Mouse (Mus musculus): ENCODE results near the gene Abhd17c.

DNA sequence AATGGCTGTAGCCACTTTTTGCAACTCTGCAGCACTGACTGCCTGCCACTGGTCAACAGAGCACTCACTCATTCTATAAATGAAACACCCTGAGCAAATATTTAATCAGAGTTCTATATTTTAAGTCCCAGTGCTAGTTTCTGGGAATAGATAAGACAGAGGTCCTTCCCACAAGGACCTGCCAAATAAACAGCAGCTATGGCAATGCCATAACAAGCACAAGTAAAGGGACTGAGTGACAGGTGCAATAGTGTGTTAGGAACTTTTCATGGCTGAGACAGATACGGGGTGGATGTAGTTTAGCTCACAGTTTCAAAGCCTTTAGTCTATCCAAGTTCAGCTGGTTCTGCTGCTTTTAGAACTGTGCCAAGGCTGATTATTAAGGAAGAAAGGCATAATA is 3.9 kb downstream of the Abhd17c start:
- no peak for TF ChIP-seq CTCF (IDR thresholded peaks at IDR 0.05; ENCODE audit: insufficient read depth, low read length)
- no peak for TF ChIP-seq POLR2A (IDR thresholded peaks at IDR 0.05; ENCODE audit: borderline replicate concordance, extremely low read depth, low read depth, low read length)

Measured in lung, adult 2 months (tissue).